19 mouse cellular contexts compared by ENCODE assay signal in genomic region chr2:120105861-120106260, GRCm38 (mm10). TPM values are rescaled to one million over a fixed set of nuclear protein-coding genes. Genes with fewer than 3 reads are reported as not detected.
DNase-seq lines count a peak whose midpoint lies in the region; ATAC-seq lines count a peak whose summit lies in the region.
"Had no signal": no experiment of that assay in that cellular context is flagged by ENCODE, and none has a peak within 500 bp of the region (broad histone marks: within the 10 kb centered on the region; RNA-seq: fewer than 3 reads in every experiment).

No protein-coding gene starts in this region.

- peak overlapping the region; percentile 84 for H3K27ac ChIP-seq in heart, embryonic 13.5 days (replicated peaks)
- H3K27ac ChIP-seq in lung, embryonic 15.5 days: 0 out of 2 replicates have a peak overlapping the region, but pooled peaks have one; percentile 45
- H3K27ac ChIP-seq in intestine, embryonic 15.5 days: peak overlapping the region; percentile 37; the same call in 1 of the 2 replicates
- H3K27ac ChIP-seq in stomach, embryonic 16.5 days (ENCODE audit: low read length): peak overlapping the region; percentile 67
- H3K27ac ChIP-seq: embryonic facial prominence, embryonic 10.5 days; hindbrain, postnatal 0 days; limb, embryonic 15.5 days; midbrain, embryonic 15.5 days had no signal

- no peak overlapping the region; the same call in 1 of the 2 replicates for H3K9ac ChIP-seq in heart, embryonic 13.5 days
- no peak overlapping the region for H3K9ac ChIP-seq in lung, embryonic 15.5 days
- no peak overlapping the region for H3K9ac ChIP-seq in intestine, embryonic 15.5 days
- H3K9ac ChIP-seq in stomach, embryonic 16.5 days (ENCODE audit: low read length): no peak overlapping the region
- H3K9ac ChIP-seq: limb, embryonic 15.5 days; midbrain, embryonic 15.5 days had no signal

- H3K4me3 ChIP-seq in heart, embryonic 13.5 days: no peak overlapping the region
- H3K4me3 ChIP-seq in lung, embryonic 15.5 days: no peak overlapping the region
- no peak overlapping the region for H3K4me3 ChIP-seq in intestine, embryonic 15.5 days (replicated peaks)
- H3K4me3 ChIP-seq in stomach, embryonic 16.5 days (replicated peaks; ENCODE audit: low read length): no peak overlapping the region
- H3K4me3 ChIP-seq: embryonic facial prominence, embryonic 10.5 days; limb, embryonic 15.5 days; midbrain, embryonic 15.5 days; myocyte had no signal

- ATAC-seq in heart, embryonic 13.5 days (ENCODE audit: extremely low read depth, insufficient number of reproducible peaks, low FRiP score, low TSS enrichment): no peak
- ATAC-seq in lung, embryonic 15.5 days (ENCODE audit: borderline replicate concordance, extremely low read depth, low FRiP score, low TSS enrichment): no peak
- ATAC-seq in intestine, embryonic 15.5 days: peak; percentile 51
- no peak for ATAC-seq in stomach, embryonic 16.5 days (ENCODE audit: insufficient read depth, low FRiP score)
- ATAC-seq: hindbrain, postnatal 0 days; midbrain, embryonic 15.5 days; Patski had no signal

- no peak overlapping the region for H3K4me2 ChIP-seq in heart, embryonic 13.5 days
- H3K4me2 ChIP-seq in lung, embryonic 15.5 days: no peak overlapping the region
- no peak overlapping the region for H3K4me2 ChIP-seq in intestine, embryonic 15.5 days (replicated peaks)
- H3K4me2 ChIP-seq in stomach, embryonic 16.5 days (ENCODE audit: low read depth, low read length): no peak overlapping the region
- H3K4me2 ChIP-seq: limb, embryonic 15.5 days; midbrain, embryonic 15.5 days had no signal

- intact Hi-C loops in heart, postnatal 10 days (cut with DNase I): no loop called here

- peaks cover 29% of the 10 kb centered on the region for H3K36me3 ChIP-seq in heart, embryonic 13.5 days
- no peaks in the 10 kb centered on the region for H3K36me3 ChIP-seq in lung, embryonic 15.5 days
- no peaks in the 10 kb centered on the region for H3K36me3 ChIP-seq in intestine, embryonic 15.5 days
- no peaks in the 10 kb centered on the region for H3K36me3 ChIP-seq in stomach, embryonic 16.5 days (ENCODE audit: control insufficient read depth, insufficient read depth, low read length)
- H3K36me3 ChIP-seq: limb, embryonic 15.5 days; midbrain, embryonic 15.5 days had no signal

- WGBS in heart, embryonic 13.5 days: 54% methylated on average over 3 of the region's 3 CpGs
- 34% methylated on average over 3 of the region's 3 CpGs for WGBS in lung, embryonic 15.5 days
- WGBS in intestine, embryonic 15.5 days: 32% methylated on average over 3 of the region's 3 CpGs
- WGBS in stomach, embryonic 16.5 days: 43% methylated on average over 3 of the region's 3 CpGs

- no peak for DNase-seq in heart, postnatal 10 days
- no peak for DNase-seq in lung, adult 18-20 months
- DNase-seq in left cerebral cortex, adult 9 months (ENCODE audit: low spot score in 2 of 2): no peak
- DNase-seq: adrenal gland, adult 8-10 months; cerebellum, adult 8-10 months; gastrocnemius, postnatal 10 days; kidney, adult 2 months; kidney, postnatal 25 days; lung, postnatal 14 days had no signal

- no peaks in the 10 kb centered on the region for H3K27me3 ChIP-seq in heart, embryonic 13.5 days (replicated peaks)
- H3K27me3 ChIP-seq in lung, embryonic 15.5 days: no peaks in the 10 kb centered on the region
- no peaks in the 10 kb centered on the region for H3K27me3 ChIP-seq in intestine, embryonic 15.5 days (replicated peaks)
- no peaks in the 10 kb centered on the region for H3K27me3 ChIP-seq in stomach, embryonic 16.5 days (ENCODE audit: control insufficient read depth, insufficient read depth, low read length)
- H3K27me3 ChIP-seq: limb, embryonic 15.5 days; midbrain, embryonic 15.5 days; Patski had no signal

- H3K4me1 ChIP-seq in heart, embryonic 13.5 days: peaks cover 71% of the 10 kb centered on the region
- H3K4me1 ChIP-seq in lung, embryonic 15.5 days: peaks cover 46% of the 10 kb centered on the region
- peaks cover 18% of the 10 kb centered on the region for H3K4me1 ChIP-seq in intestine, embryonic 15.5 days (replicated peaks)
- peaks cover 24% of the 10 kb centered on the region for H3K4me1 ChIP-seq in stomach, embryonic 16.5 days (ENCODE audit: control insufficient read depth, insufficient read depth, low read length)
- H3K4me1 ChIP-seq: midbrain, embryonic 15.5 days had no signal

- H3K9me3 ChIP-seq in heart, embryonic 13.5 days: no peaks in the 10 kb centered on the region
- H3K9me3 ChIP-seq in lung, embryonic 15.5 days: no peaks in the 10 kb centered on the region
- H3K9me3 ChIP-seq in intestine, embryonic 15.5 days: no peaks in the 10 kb centered on the region
- no peaks in the 10 kb centered on the region for H3K9me3 ChIP-seq in stomach, embryonic 16.5 days (replicated peaks; ENCODE audit: control insufficient read depth, low read length)
- H3K9me3 ChIP-seq: embryonic facial prominence, embryonic 10.5 days; limb, embryonic 15.5 days; midbrain, embryonic 15.5 days had no signal

RNA-seq across cellular contexts. Expression of gene Ehd4, which starts 48.5 kb away (rescaled TPM):
- 164 and 183 TPM in 2 replicates for polyA plus RNA-seq in heart, embryonic 13.5 days (2015; fragmentation: Nextera tagmentation; extraction: Ambion mirVana)
- total RNA-seq in heart, postnatal 10 days (2021): 100 to 1,000 TPM; 514 to 538 TPM
- polyA plus RNA-seq in lung, embryonic 15.5 days (2015; fragmentation: Nextera tagmentation; extraction: Ambion mirVana): 89.4 and 96.5 TPM in 2 replicates
- 50.0 and 50.1 TPM in 2 replicates for polyA plus RNA-seq in intestine, embryonic 15.5 days (2015; fragmentation: Nextera tagmentation; extraction: Ambion mirVana)
- polyA plus RNA-seq in stomach, embryonic 16.5 days (2015; fragmentation: Nextera tagmentation; extraction: Ambion mirVana): 46.5 and 55.0 TPM in 2 replicates
